Mouse (Mus musculus): ENCODE results near the gene Nab2. TPM values are rescaled to one million over a fixed set of nuclear protein-coding genes. Genes with fewer than 3 reads are reported as not detected.

Gene Nab2
- polyA plus RNA-seq, 1 experiment, result 30.6 TPM

DNA sequence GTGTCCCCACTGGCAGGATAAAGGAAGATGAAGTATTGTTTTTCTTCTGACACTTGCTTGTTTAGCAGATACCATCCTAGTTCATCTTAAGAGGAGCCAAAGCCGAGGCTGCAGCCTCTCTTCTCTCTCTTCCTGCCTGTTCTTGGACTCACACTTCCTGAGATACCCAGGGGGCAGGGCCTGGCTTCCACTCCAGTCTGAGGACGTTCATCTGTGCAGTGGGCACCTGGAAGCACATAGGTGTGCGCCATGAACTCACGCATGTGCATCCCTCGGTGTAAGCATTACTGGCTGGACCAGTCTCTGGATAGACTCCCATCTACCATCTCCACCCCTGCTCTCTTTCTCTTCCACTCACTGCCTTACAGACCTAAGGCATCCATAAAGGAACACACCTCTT is 27.9 kb downstream of the Nab2 start:
- DNase-seq (ENCODE audit: low read depth in 1 of 2, low spot score in 2 of 2), result no peak
- no peak for TF ChIP-seq CTCF (IDR thresholded peaks at IDR 0.05; ENCODE audit: extremely low read depth, insufficient read depth, insufficient read length, insufficient replicate concordance)
- no peak for TF ChIP-seq POLR2A (IDR thresholded peaks at IDR 0.05; ENCODE audit: low read depth, low read length)
- Histone ChIP-seq H3K27ac (ENCODE audit: insufficient read depth, low read length) (no peak overlapping the region), H3K4me1 (ENCODE audit: control insufficient read depth, insufficient read depth, insufficient read length) (peaks cover 8% of the 10 kb centered on the region; the same call in 1 of the 2 replicates), H3K27me3 (ENCODE audit: control insufficient read depth, insufficient read depth, low read length) (no peaks in the 10 kb centered on the region), H3K4me3 (ENCODE audit: extremely low read depth, insufficient read depth, insufficient read length) (no peak overlapping the region), H3K36me3 (ENCODE audit: control insufficient read depth, insufficient read depth, low read length) (no peaks in the 10 kb centered on the region)
- 71% methylated on average over 5 of the region's 5 CpGs for WGBS

DNA sequence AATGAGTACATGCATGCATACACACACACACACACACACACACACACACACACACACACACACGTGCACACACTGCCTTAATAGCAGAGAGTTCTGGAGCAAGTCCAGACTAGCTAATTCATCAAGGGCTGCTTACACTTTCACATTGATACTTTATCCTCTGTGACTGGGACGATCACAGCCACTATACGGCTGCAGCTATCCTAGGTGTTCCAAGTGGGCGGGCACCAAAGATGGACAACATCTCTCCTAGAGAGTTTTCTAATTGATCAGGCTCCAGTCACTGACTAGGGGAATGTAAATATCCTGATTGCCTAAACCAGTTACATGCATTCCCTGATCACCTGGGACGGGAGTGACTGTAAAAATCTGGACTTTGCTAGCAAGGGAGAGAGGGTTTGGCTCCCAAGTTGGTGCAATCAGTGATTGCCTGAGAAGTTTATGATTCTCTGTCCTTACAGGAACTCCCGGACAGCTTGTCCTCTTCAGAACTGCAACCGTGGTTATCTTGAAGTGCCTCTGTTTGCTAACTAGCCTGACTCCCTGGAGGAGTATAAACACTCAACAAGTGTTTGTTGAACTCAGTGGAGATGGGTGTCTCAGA is 35.6 kb downstream of the Nab2 start:
- Histone ChIP-seq H3K27ac (ENCODE audit: insufficient read depth, low read length) (no peak overlapping the region), H3K4me1 (ENCODE audit: control insufficient read depth, insufficient read depth, insufficient read length) (peaks cover 5% of the 10 kb centered on the region; the same call in 1 of the 2 replicates), H3K4me3 (ENCODE audit: extremely low read depth, insufficient read depth, insufficient read length) (no peak overlapping the region), H3K27me3 (ENCODE audit: control insufficient read depth, insufficient read depth, low read length) (no peaks in the 10 kb centered on the region), H3K36me3 (ENCODE audit: control insufficient read depth, insufficient read depth, low read length) (no peaks in the 10 kb centered on the region)
- TF ChIP-seq CTCF (IDR thresholded peaks at IDR 0.05; ENCODE audit: extremely low read depth, insufficient read depth, insufficient read length, insufficient replicate concordance) (no peak), POLR2A (IDR thresholded peaks at IDR 0.05; ENCODE audit: low read depth, low read length) (no peak)
- 84% methylated on average over 7 of the region's 7 CpGs for WGBS
- no peak for DNase-seq (ENCODE audit: low read depth in 1 of 2, low spot score in 2 of 2)

DNA sequence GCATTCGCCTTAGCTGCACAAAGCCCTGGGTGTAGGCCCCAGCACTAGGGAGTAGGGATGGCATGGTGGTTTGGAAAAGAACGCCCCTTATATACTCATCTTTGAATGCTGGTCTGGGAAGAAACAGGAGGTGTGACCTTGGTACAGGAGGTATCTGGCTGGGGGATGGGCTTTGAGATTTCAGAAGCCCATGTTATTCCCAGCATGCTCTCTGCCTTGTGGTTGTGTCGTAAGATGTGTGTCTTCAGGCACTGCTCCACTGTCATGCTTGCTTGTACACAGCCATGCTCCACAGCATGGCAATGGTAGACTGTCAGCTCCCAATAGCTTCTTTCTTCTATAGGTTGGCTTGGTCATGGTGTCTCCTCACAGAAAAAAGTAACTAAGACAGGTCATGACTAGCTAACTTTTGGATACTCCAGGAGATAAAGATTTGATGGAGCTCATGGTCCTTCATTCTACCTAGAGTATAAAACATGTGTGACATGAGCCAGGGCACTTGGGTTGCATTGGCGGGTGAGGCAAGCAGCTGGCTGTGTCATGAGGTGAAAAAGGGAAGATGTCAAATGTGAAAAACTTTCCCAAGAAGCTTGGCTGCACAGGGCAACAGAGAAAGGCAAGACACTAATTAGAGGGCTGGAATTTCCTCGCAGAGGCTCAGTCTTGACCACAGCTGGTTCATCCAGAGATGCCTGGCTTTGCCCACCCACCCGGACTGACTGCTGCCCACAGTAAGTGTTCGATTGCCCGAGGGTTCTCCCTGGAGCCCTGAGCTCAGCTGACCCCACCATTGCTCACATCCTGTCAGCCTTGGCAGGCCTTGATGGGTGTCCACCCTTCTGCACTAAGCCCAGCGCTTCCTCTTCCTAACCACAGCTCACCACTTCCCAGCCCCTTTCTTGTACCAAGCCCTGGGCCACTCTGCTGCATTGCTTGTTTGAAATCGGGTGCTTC is 36.8 kb downstream of the Nab2 start:
- peaks cover 5% of the 10 kb centered on the region; the same call in 1 of the 2 replicates for H3K4me1 ChIP-seq (ENCODE audit: control insufficient read depth, insufficient read depth, insufficient read length)
- 39% methylated on average over 10 of the region's 10 CpGs for WGBS
- no peaks in the 10 kb centered on the region for H3K36me3 ChIP-seq (ENCODE audit: control insufficient read depth, insufficient read depth, low read length)
- no peak for DNase-seq (ENCODE audit: low read depth in 1 of 2, low spot score in 2 of 2)
- no peak overlapping the region for H3K4me3 ChIP-seq (ENCODE audit: extremely low read depth, insufficient read depth, insufficient read length)
- TF ChIP-seq POLR2A (IDR thresholded peaks at IDR 0.05; ENCODE audit: low read depth, low read length) (no peak), CTCF (IDR thresholded peaks at IDR 0.05; ENCODE audit: extremely low read depth, insufficient read depth, insufficient read length, insufficient replicate concordance) (no peak)
- no peaks in the 10 kb centered on the region for H3K27me3 ChIP-seq (ENCODE audit: control insufficient read depth, insufficient read depth, low read length)
- H3K27ac ChIP-seq (ENCODE audit: insufficient read depth, low read length), result 0 out of 2 replicates have a peak overlapping the region, but pooled peaks have one; percentile 2

DNA sequence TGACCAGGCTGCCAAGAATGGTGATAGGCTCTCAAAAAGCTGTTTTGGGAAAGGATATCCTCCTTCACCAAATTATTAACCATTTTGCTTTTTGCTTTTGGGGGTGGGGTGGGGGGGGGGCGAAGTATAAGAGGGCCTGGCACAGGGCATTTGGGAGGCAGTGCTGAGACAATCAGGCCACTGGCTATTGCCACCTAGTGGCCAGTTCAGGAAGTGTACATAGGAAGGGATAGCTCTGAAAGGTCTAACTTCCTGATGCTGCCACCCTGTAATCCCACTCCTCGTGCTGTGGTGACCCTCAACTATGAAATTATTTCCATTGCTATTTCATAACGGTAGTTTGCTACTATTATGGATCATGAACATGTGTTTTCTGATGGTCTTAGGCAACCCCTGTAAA is 41.9 kb downstream of the Nab2 start:
- TF ChIP-seq POLR2A (IDR thresholded peaks at IDR 0.05; ENCODE audit: low read depth, low read length) (no peak), CTCF (IDR thresholded peaks at IDR 0.05; ENCODE audit: extremely low read depth, insufficient read depth, insufficient read length, insufficient replicate concordance) (peak; percentile 36; the same call in 1 of the 2 replicates)
- WGBS, result 85% methylated on average over 3 of the region's 3 CpGs
- H3K36me3 ChIP-seq (ENCODE audit: control insufficient read depth, insufficient read depth, low read length), result no peaks in the 10 kb centered on the region
- no peak overlapping the region for H3K4me3 ChIP-seq (ENCODE audit: extremely low read depth, insufficient read depth, insufficient read length)
- H3K27me3 ChIP-seq (ENCODE audit: control insufficient read depth, insufficient read depth, low read length), result peaks cover under 1% of the 10 kb centered on the region; the same call in 1 of the 2 replicates
- peak in 1 of 2 experiments; percentile 37 for DNase-seq (ENCODE audit: low read depth in 1 of 2, low spot score in 2 of 2)
- no peak overlapping the region for H3K27ac ChIP-seq (ENCODE audit: insufficient read depth, low read length)
- peaks cover 3% of the 10 kb centered on the region; the same call in 1 of the 2 replicates for H3K4me1 ChIP-seq (ENCODE audit: control insufficient read depth, insufficient read depth, insufficient read length)

DNA sequence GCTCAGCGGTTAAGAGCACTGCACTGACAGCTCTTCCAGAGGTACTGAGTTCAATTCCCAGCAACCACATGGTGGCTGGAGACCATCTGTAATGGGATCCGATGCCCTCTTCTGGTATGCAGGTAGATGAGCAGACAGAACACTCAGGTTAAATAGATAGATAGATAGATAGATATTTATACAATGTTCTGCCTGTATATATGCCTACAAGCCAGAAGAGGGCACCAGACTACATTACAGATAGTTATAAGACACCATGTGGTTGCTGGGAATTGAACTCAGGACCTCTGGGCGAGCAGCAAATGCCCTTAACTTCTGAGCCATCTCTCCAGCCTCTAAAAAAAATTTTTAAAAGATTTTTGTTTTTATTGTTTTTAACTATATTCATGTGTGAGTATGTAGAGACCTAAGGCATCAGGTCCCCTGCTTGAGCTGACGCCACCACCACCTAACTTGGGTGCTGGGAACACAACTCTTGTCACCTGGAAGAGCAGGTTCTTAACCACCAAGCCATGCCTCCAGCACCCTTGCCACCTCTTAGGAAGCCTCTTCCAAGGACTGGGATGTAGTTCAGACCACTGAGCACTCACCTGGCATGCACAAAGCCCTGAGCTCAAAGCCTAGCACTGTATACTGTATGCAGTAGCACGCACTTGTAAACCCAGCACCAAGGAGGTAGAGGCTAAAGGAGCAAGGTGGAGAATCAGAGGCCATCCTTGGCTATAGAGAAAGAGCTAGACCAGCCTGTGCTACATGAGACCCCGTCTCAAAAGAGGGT is 44.7 kb downstream of the Nab2 start:
- no peak overlapping the region for H3K4me3 ChIP-seq (ENCODE audit: extremely low read depth, insufficient read depth, insufficient read length)
- no peak for DNase-seq (ENCODE audit: low read depth in 1 of 2, low spot score in 2 of 2)
- no peaks in the 10 kb centered on the region for H3K36me3 ChIP-seq (ENCODE audit: control insufficient read depth, insufficient read depth, low read length)
- no peak for TF ChIP-seq CTCF (IDR thresholded peaks at IDR 0.05; ENCODE audit: extremely low read depth, insufficient read depth, insufficient read length, insufficient replicate concordance)
- TF ChIP-seq POLR2A (IDR thresholded peaks at IDR 0.05; ENCODE audit: low read depth, low read length), result no peak
- 91% methylated on average over 6 of the region's 6 CpGs for WGBS
- H3K27me3 ChIP-seq (ENCODE audit: control insufficient read depth, insufficient read depth, low read length), result peaks cover 7% of the 10 kb centered on the region
- H3K27ac ChIP-seq (ENCODE audit: insufficient read depth, low read length), result no peak overlapping the region
- peaks cover 4% of the 10 kb centered on the region; the same call in 1 of the 2 replicates for H3K4me1 ChIP-seq (ENCODE audit: control insufficient read depth, insufficient read depth, insufficient read length)

DNA sequence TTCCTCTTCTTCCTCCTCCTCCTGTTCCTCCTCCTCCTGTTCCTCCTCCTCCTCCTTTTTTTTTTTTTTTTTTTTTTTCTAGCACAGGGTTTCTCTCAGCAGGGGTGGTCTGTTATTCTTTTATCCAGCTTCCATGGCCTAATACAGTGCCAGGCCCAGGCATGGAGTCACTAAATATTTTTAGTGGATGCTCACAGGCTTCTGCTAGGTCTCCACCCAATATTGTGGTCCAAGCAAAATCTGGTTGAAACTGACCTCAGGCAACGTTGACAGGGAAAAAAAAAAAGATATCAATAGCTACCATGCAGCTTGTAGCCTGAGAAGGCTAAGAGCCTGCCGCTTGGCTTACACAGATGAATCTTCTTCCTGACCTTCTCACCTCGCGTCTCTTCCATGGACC is 45.7 kb downstream of the Nab2 start:
- DNase-seq (ENCODE audit: low read depth in 1 of 2, low spot score in 2 of 2), result no peak
- TF ChIP-seq CTCF (IDR thresholded peaks at IDR 0.05; ENCODE audit: extremely low read depth, insufficient read depth, insufficient read length, insufficient replicate concordance), result no peak
- TF ChIP-seq POLR2A (IDR thresholded peaks at IDR 0.05; ENCODE audit: low read depth, low read length), result no peak
- no peak overlapping the region for H3K4me3 ChIP-seq (ENCODE audit: extremely low read depth, insufficient read depth, insufficient read length)
- peaks cover 4% of the 10 kb centered on the region; the same call in 1 of the 2 replicates for H3K4me1 ChIP-seq (ENCODE audit: control insufficient read depth, insufficient read depth, insufficient read length)
- 80% methylated on average over 4 of the region's 4 CpGs for WGBS
- H3K27me3 ChIP-seq (ENCODE audit: control insufficient read depth, insufficient read depth, low read length), result peaks cover 7% of the 10 kb centered on the region
- no peaks in the 10 kb centered on the region for H3K36me3 ChIP-seq (ENCODE audit: control insufficient read depth, insufficient read depth, low read length)
- no peak overlapping the region for H3K27ac ChIP-seq (ENCODE audit: insufficient read depth, low read length)

Measured in spleen, adult 2 months (tissue).